Mouse (Mus musculus) heart, embryonic 10.5 days (tissue): Measurements from ENCODE around the gene Ntn5. TPM values are rescaled to one million over a fixed set of nuclear protein-coding genes. Genes with fewer than 3 reads are reported as not detected.
A peak's percentile ranks its signal among the peaks of the same experiment; 100 is the strongest.

Experiments used
- DNase-seq: peaks from one replicate; pipeline ENCODE4 v3.0.0-alpha.2; 2017; ENCODE audit warnings: low spot score
- H3K27ac ChIP-seq: fragments of 300-500 bp; sonication (generic); 2 replicates; pipeline ENCODE4 v1.5.1; 2016; ENCODE audit warnings: mild to moderate bottlenecking
- H3K27me3 ChIP-seq: fragments of 300-500 bp; sonication (generic); 2 replicates; pipeline ENCODE4 v1.6.1; 2016; ENCODE audit warnings: mild to moderate bottlenecking; ENCODE audit not compliant: poor library complexity, insufficient read depth, severe bottlenecking
- H3K36me3 ChIP-seq: fragments of 300-500 bp; sonication (generic); 2 replicates; pipeline ENCODE4 v1.6.1; 2016; ENCODE audit warnings: mild to moderate bottlenecking, moderate library complexity
- H3K4me1 ChIP-seq: fragments of 300-500 bp; sonication (generic); 2 replicates; pipeline ENCODE4 v1.6.1; 2016; ENCODE audit warnings: mild to moderate bottlenecking
- H3K4me3 ChIP-seq: fragments of 300-500 bp; sonication (generic); 2 replicates; pipeline ENCODE4 v1.5.1; 2016; ENCODE audit warnings: mild to moderate bottlenecking, moderate library complexity
- H3K9me3 ChIP-seq: fragments of 300-500 bp; sonication (generic); 2 replicates; pipeline ENCODE4 v1.6.1; 2016; ENCODE audit warnings: mild to moderate bottlenecking, moderate library complexity
- WGBS: fragments of 180-500 bp; shearing (Covaris S2); methylation state at CpG from one replicate; pipeline ENCODE4 v1.1.7; 2016; 5-methylcytosine and 5-hydroxymethylcytosine counted together
- polyA plus RNA-seq: library from polyadenylated mRNA; unstranded; fragments of >200 nt; fragmentation: Nextera tagmentation; extraction: Ambion mirVana; gene quantifications from 2 replicates; pipeline ENCODE4 v1.2.1, GENCODE M21; 2016

Ntn5 gene
- polyA plus RNA-seq, 1 experiment from 2014 or later: 0.13 TPM

- no peaks in the 10 kb centered on the region for H3K36me3 ChIP-seq
- peaks cover 18% of the 10 kb centered on the region for H3K27me3 ChIP-seq
- H3K4me1 ChIP-seq: peaks cover 10% of the 10 kb centered on the region
- H3K9me3 ChIP-seq: no peaks in the 10 kb centered on the region
- H3K27ac ChIP-seq: no peak overlapping the region
- no peak overlapping the region for H3K4me3 ChIP-seq
- DNase-seq: peak; percentile 91
- 6% methylated on average over 9 of the region's 9 CpGs for WGBS
Observed at GRCm38 (mm10) chr7:45739162-45739763, 55.4 kb downstream of the Ntn5 start.

GRCm38 (mm10) chr7:45739820-45740219 lies 56.0 kb downstream of the Ntn5 start:
- Histone ChIP-seq H3K4me1 (peaks cover 10% of the 10 kb centered on the region), H3K4me3 (no peak overlapping the region), H3K36me3 (no peaks in the 10 kb centered on the region), H3K9me3 (no peaks in the 10 kb centered on the region), H3K27ac (no peak overlapping the region), H3K27me3 (peaks cover 18% of the 10 kb centered on the region)
- DNase-seq: no peak
- WGBS: 62% methylated on average over 10 of the region's 10 CpGs

- peaks cover 10% of the 10 kb centered on the region for H3K4me1 ChIP-seq
- peak overlapping the region; percentile 42; the same call in 1 of the 2 replicates for H3K4me3 ChIP-seq
- no peaks in the 10 kb centered on the region for H3K9me3 ChIP-seq
- DNase-seq: no peak
- 75% methylated on average over 12 of the region's 12 CpGs for WGBS
- no peak overlapping the region for H3K27ac ChIP-seq
- H3K36me3 ChIP-seq: no peaks in the 10 kb centered on the region
- H3K27me3 ChIP-seq: peaks cover 18% of the 10 kb centered on the region
Observed at GRCm38 (mm10) chr7:45741308-45741707, 57.5 kb downstream of the Ntn5 start.

- Histone ChIP-seq H3K27me3 (peaks cover 18% of the 10 kb centered on the region), H3K36me3 (no peaks in the 10 kb centered on the region), H3K27ac (no peak overlapping the region), H3K9me3 (0 out of 2 replicates have a peak, but pooled peaks cover 2% of the 10 kb centered on the region), H3K4me3 (peak overlapping the region; percentile 42), H3K4me1 (peaks cover 10% of the 10 kb centered on the region)
- 33% methylated on average over 11 of the region's 11 CpGs for WGBS
- no peak for DNase-seq
Observed at GRCm38 (mm10) chr7:45741777-45742176, 58.0 kb downstream of the Ntn5 start.

- no peak for DNase-seq
- Histone ChIP-seq H3K27me3 (peaks cover 18% of the 10 kb centered on the region), H3K36me3 (no peaks in the 10 kb centered on the region), H3K27ac (no peak overlapping the region), H3K9me3 (0 out of 2 replicates have a peak, but pooled peaks cover 2% of the 10 kb centered on the region), H3K4me3 (peak overlapping the region; percentile 42), H3K4me1 (peaks cover 10% of the 10 kb centered on the region)
- WGBS: 37% methylated on average over 19 of the region's 19 CpGs
Observed at GRCm38 (mm10) chr7:45742338-45742737, 58.5 kb downstream of the Ntn5 start.

Other genes with a start within 250 kb of the Ntn5 start
- 79.9 and 124 TPM in 2 replicates for gene Gys1, start 249.2 kb upstream of the Ntn5 start, polyA plus RNA-seq
- 121 and 175 TPM in 2 replicates for gene Ruvbl2, start 245.9 kb upstream of the Ntn5 start, polyA plus RNA-seq
- gene Ftl1, start 224.1 kb upstream of the Ntn5 start, polyA plus RNA-seq: 4,578 and 4,939 TPM in 2 replicates
- 187 and 244 TPM in 2 replicates for gene Bax, start 217.1 kb upstream of the Ntn5 start, polyA plus RNA-seq
- gene Tulp2, start 202.1 kb upstream of the Ntn5 start, polyA plus RNA-seq: 2.6 and 2.9 TPM in 2 replicates
- not detected in 2 replicates for gene Gm45808, start 197.2 kb upstream of the Ntn5 start, polyA plus RNA-seq
- gene Dhdh, start 195.2 kb upstream of the Ntn5 start, polyA plus RNA-seq: 5.8 and 6.1 TPM in 2 replicates
- gene Nucb1, start 173.6 kb upstream of the Ntn5 start, polyA plus RNA-seq: 163 and 198 TPM in 2 replicates
- 28.2 and 31.2 TPM in 2 replicates for gene Ppp1r15a, start 157.8 kb upstream of the Ntn5 start, polyA plus RNA-seq
- 0.59 and 0.64 TPM in 2 replicates for gene Plekha4, start 157.7 kb upstream of the Ntn5 start, polyA plus RNA-seq
- gene Hsd17b14, start 129.1 kb upstream of the Ntn5 start, polyA plus RNA-seq: 0.42 and 1.2 TPM in 2 replicates
- gene Bcat2, start 113.9 kb upstream of the Ntn5 start, polyA plus RNA-seq: 76.7 and 80.8 TPM in 2 replicates
- gene Fgf21, start 68.5 kb upstream of the Ntn5 start, polyA plus RNA-seq: not detected in 2 replicates
- gene Fut1, start 66.7 kb upstream of the Ntn5 start, polyA plus RNA-seq: not detected in 2 replicates
- 0.25 and 0.49 TPM in 2 replicates for gene Izumo1, start 62.2 kb upstream of the Ntn5 start, polyA plus RNA-seq
- gene Rasip1, start 56.5 kb upstream of the Ntn5 start, polyA plus RNA-seq: 17.6 and 20.5 TPM in 2 replicates
- gene Mamstr, start 44.0 kb upstream of the Ntn5 start, polyA plus RNA-seq: 1.9 and 2.3 TPM in 2 replicates
- 1.1 and 1.3 TPM in 2 replicates for gene Fut2, start 17.6 kb upstream of the Ntn5 start, polyA plus RNA-seq
- 0.51 and 0.75 TPM in 2 replicates for gene Sec1, start 10.4 kb downstream of the Ntn5 start, polyA plus RNA-seq
- 3.1 and 5.1 TPM in 2 replicates for gene Car11, start 15.8 kb downstream of the Ntn5 start, polyA plus RNA-seq
- 2.7 and 3.2 TPM in 2 replicates for gene Dbp, start 21.1 kb downstream of the Ntn5 start, polyA plus RNA-seq
- 860 and 1,046 TPM in 2 replicates for gene Rpl18, start 31.4 kb downstream of the Ntn5 start, polyA plus RNA-seq
- 24.7 and 29.3 TPM in 2 replicates for gene Sphk2, start 34.0 kb downstream of the Ntn5 start, polyA plus RNA-seq
- 0.76 and 1.2 TPM in 2 replicates for gene Fam83e, start 37.2 kb downstream of the Ntn5 start, polyA plus RNA-seq
- gene Spaca4, start 41.8 kb downstream of the Ntn5 start, polyA plus RNA-seq: not detected in 2 replicates
- gene Lmtk3, start 99.7 kb downstream of the Ntn5 start, polyA plus RNA-seq: 0.57 and 1.8 TPM in 2 replicates
- 0.46 and 0.79 TPM in 2 replicates for gene Sult2b1, start 100.6 kb downstream of the Ntn5 start, polyA plus RNA-seq
- gene Cyth2, start 130.6 kb downstream of the Ntn5 start, polyA plus RNA-seq: 99.1 and 124 TPM in 2 replicates
- gene Kcnj14, start 140.8 kb downstream of the Ntn5 start, polyA plus RNA-seq: 0.90 and 1.4 TPM in 2 replicates
- gene Grwd1, start 146.9 kb downstream of the Ntn5 start, polyA plus RNA-seq: 69.8 and 97.9 TPM in 2 replicates
- gene Kdelr1, start 188.8 kb downstream of the Ntn5 start, polyA plus RNA-seq: 44.1 and 57.5 TPM in 2 replicates
- 0.10 and 0.18 TPM in 2 replicates for gene Grin2d, start 194.4 kb downstream of the Ntn5 start, polyA plus RNA-seq
- gene Syngr4, start 212.7 kb downstream of the Ntn5 start, polyA plus RNA-seq: 0.99 and 1.5 TPM in 2 replicates
- 5.8 and 6.5 TPM in 2 replicates for gene Tmem143, start 212.9 kb downstream of the Ntn5 start, polyA plus RNA-seq
- gene Emp3, start 237.4 kb downstream of the Ntn5 start, polyA plus RNA-seq: 45.0 and 46.1 TPM in 2 replicates
- gene Ccdc114, start 240.1 kb downstream of the Ntn5 start, polyA plus RNA-seq: 3.2 and 3.3 TPM in 2 replicates